Mouse (Mus musculus) thymus, adult 2 months (tissue): ENCODE results near the gene Hps5.

Experiments used
- CTCF ChIP-seq: fragments of 200-500 bp; IDR thresholded peaks from 2 replicates; pipeline ENCODE4 v1.5.1; 2012; ENCODE audit warnings: mild to moderate bottlenecking, control low read depth, low read length, moderate library complexity, borderline replicate concordance; ENCODE audit not compliant: control insufficient read depth, poor library complexity, insufficient read depth; ENCODE audit errors: extremely low read depth
- POLR2A ChIP-seq: fragments of 200-500 bp; IDR thresholded peaks from 2 replicates; pipeline ENCODE4 v1.6.1; 2012; ENCODE audit warnings: mild to moderate bottlenecking, low read length, control low read depth, moderate library complexity; ENCODE audit not compliant: control insufficient read depth, poor library complexity, insufficient read depth; ENCODE audit errors: extremely low read depth

DNA sequence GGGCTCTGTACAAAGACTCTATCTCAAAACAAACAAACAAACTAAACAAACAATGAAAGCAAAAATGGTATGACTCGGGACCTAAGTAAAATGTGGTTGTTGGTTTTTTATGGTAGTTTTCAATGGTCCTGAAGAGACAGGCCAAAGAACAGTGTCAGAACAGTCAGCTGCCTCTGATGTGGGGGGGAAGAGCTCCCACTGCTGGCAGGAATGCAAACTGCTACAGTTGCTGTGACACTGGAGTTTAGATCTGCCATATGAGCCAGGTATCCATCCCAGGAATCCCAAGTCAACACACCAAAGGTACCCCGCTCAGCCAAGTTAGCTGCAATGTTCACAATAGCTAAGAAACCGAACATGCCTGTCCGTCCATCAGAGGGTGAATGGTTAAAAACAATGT is 25.2 kb downstream of the Hps5 start:
- TF ChIP-seq CTCF = peak; percentile 39; the same call in 1 of the 2 replicates
- TF ChIP-seq POLR2A = no peak
